Mouse (Mus musculus) cortical plate, adult 2 months (tissue): Measurements from ENCODE around the gene Arhgef10l.

ENCODE experiments used
- CTCF ChIP-seq: fragments of 200-500 bp; IDR thresholded peaks from 2 replicates; pipeline ENCODE4 v1.5.1; 2011; ENCODE audit warnings: mild to moderate bottlenecking, control low read depth, low read length; ENCODE audit not compliant: insufficient read depth; ENCODE audit errors: extremely low read depth
- POLR2A ChIP-seq: fragments of 200-500 bp; IDR thresholded peaks from 2 replicates; pipeline ENCODE4 v1.6.1; 2011; ENCODE audit warnings: mild to moderate bottlenecking, low read length, control low read depth; ENCODE audit not compliant: insufficient read depth; ENCODE audit errors: extremely low read depth

- TF ChIP-seq CTCF (no peak), POLR2A (no peak)
Observed at GRCm38 (mm10) chr4:140551766-140552165, 114.0 kb downstream of the Arhgef10l start.
